Mouse (Mus musculus) testis, adult 2 months (tissue): Measurements from ENCODE around the gene Rhobtb3.
"Not testable (repeated sequence)": the region's sequence is repeated elsewhere in the genome, so short reads cannot be mapped to it uniquely, and the experiment has no call there.

ENCODE experiments used
- CTCF ChIP-seq: fragments of 200-500 bp; IDR thresholded peaks from 2 replicates; pipeline ENCODE4 v1.5.1; 2012; ENCODE audit warnings: low read depth, mild to moderate bottlenecking, inconsistent platforms, low read length, moderate library complexity; ENCODE audit not compliant: control insufficient read depth, insufficient read depth, insufficient replicate concordance
- POLR2A ChIP-seq: fragments of 200-500 bp; IDR thresholded peaks from 2 replicates; pipeline ENCODE4 v1.6.1; 2012; ENCODE audit warnings: low read depth, mild to moderate bottlenecking, inconsistent platforms, low read length, moderate library complexity; ENCODE audit not compliant: control insufficient read depth

DNA sequence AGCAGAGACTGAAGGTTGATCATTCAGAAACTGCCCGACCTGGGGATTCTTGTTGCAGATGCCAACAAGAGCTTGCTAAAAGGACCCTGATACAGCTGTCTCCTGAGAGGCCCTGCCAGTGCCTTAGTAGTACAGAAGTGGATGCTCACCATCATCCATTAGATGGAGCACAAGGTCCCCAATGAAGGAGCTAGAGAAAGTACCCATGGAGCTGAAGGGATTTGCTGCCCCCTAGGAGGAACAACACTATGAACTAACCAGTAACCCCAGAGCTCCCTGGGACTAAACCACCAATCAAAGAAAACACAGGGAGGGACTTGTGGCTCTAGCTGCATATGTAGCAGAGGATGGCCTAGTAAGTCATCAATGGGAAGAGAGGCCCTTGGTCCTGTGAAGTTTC lies 42.8 kb downstream of the Rhobtb3 start:
- TF ChIP-seq CTCF, POLR2A: not testable (repeated sequence)
